Mouse (Mus musculus) heart, postnatal 10 days (tissue): ENCODE data around the gene Spag7. TPM values are rescaled to one million over a fixed set of nuclear protein-coding genes. Genes with fewer than 3 reads are reported as not detected.
A peak's percentile ranks its signal among the peaks of the same experiment; 100 is the strongest.

Experiments used
- DNase-seq, 2 experiments: peaks; one replicate each; pipeline ENCODE4 v3.0.0; 2021
- intact Hi-C: fragments of 180-260 bp; cut with DNase I; formaldehyde crosslinking; loops from one replicate; pipeline ENCODE4 v1.15.1; 2025
- total RNA-seq, 2 experiments: library from RNA; stranded (reverse); gene quantifications; 2 replicates each; pipeline ENCODE4 v1.2.3; 2021

Gene Spag7
- total RNA-seq, 2 experiments from 2014 or later = 86.0 to 88.2 TPM

DNA sequence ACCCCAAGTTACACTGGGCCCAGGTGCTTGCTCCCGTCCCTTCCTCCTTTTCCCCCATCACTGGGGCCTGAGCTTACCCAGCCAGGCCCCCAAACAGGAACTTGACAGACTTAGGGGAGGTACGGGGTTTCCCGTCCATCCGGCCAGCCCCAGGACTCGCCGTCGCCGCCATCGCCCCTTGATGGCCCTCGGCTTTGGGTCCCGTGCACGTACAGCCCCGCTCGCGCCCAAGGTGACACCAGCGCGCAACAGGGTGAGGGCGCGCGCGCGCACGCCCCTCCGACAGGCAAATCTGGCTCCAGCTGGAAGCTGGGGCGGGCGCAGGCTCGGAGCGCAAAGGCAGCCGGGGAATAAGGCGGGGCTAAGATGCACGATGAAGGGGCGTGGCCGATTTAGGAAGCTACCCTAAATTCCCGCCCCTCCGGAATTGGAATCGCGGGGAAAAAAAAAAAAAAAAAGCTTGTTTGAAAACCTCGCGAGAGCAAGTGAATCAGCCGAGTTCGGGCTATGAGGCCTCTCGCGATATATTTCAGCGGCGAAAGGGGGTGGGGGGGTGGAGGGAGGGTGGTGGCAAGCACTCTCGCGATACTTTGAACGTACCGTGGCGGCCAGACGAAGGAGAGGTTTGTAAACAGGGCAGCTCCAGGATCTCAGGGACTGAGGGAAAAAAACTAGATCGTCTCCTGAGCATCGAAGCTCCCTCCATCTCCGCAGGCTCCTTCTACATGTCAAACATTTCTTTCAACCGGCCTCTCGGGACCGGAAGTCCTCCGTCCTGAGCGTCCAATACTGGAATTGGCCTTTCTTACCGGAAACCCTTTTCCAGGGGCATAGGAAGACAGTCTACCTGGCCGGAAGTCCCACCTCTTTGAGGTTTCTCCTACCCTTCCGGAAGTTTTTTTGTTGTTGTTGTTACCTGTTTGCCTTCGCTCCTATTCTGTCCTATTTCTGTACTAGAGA, 22.2 kb downstream of the Spag7 start, which contains the start of the genes Rnf167 and Slc25a11:
Gene Rnf167, plus strand, starts transcription at position 545 of the 960 bp plus-strand sequence.
Gene Slc25a11, minus strand, starts transcription at position 789 of the 960 bp plus-strand sequence.
- peak; percentile 97 to 98 for DNase-seq
- intact Hi-C loops = loop anchor here (2.0 kb wide), 1 partner anchor 54 kb away; the partner anchor contains the start of genes Inca1 and Kif1c

DNA sequence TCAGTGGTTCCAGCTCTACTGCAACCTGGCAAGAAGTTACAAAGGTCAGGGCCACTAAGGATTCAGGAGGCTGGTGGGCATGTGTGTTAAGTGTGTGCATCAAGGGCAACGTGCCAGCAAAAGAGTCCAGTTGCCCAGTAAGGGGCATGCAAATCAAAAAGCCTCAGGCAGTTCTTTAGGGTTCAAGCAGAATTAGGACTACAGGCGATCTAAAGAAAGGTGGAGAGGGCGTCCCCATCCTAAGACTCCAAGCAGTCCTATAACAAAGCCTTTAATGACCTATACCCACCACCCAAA, 23.0 kb downstream of the Spag7 start:
- DNase-seq = peak in 1 of 2 experiments; percentile 32
- intact Hi-C loops = loop anchor here (2.0 kb wide), 1 partner anchor 55 kb away; the partner anchor contains the start of genes Inca1 and Kif1c

DNA sequence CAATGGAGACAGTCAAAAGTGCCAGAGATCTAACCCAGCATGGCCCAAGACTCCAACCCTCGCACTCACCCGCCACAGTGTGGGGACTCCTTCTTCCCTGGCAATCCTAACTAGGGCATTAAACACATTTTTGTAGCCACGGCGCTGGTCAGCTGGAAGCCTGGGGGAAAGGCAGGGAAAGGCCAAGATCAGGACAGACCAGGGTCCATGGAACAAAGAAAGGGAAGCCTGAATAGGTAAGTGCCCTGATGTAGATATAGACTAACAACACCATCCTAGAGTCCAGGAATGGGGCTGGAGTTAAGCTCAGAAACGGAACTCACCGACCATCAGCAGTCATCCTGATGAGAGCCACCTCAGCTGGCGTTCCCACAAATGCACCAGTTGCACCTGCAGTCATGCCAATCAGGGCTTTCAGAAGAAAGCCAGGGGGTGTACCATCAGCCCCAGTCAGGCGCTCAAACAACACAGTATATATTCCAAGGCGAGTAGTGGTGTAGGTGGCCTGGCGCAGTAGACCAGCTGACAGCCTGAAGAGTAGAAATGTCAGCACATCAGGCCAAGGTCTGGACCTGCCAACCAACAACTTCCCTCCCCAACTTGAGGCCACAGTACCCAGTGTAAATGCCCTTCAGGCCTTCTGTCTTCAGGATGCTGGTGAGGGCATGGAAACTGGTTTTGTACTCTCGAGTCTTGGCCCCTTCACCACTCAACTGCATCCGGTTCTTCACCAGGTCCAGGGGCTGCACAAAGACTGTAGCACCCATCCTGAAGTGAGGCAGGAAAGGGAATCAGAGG, 23.6 kb downstream of the Spag7 start:
- intact Hi-C loops = loop anchor here (2.0 kb wide), 1 partner anchor 55 kb away; the partner anchor contains the start of genes Inca1 and Kif1c
- peak; percentile 44 to 50 for DNase-seq

DNA sequence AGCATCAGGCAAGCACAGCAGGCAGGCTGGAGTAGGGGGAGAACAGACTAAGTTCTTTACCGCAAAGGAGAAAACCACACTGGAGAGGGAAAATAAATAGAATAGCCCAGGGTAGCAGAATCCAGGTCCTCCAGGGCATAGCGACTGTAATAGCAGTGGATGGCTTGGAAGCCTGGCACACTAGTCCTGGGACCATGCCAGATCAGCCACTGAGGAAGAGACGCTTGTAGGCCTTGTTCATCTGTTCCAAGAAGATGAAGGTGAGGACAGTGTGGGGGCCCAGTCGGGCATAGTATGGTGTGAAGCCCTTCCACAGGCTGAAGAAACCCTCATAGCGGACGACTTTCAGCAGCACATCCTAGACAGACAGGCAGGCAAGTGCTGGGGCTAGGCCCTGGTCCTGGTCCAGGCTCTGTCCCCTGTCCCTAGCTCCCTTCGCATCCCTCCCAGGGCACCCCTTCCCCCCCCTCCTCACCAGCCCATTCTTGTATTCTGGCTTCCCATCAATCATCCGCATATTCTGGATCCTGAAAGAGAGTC, 24.6 kb downstream of the Spag7 start:
- no peak for DNase-seq
- intact Hi-C loops = no loop called here

DNA sequence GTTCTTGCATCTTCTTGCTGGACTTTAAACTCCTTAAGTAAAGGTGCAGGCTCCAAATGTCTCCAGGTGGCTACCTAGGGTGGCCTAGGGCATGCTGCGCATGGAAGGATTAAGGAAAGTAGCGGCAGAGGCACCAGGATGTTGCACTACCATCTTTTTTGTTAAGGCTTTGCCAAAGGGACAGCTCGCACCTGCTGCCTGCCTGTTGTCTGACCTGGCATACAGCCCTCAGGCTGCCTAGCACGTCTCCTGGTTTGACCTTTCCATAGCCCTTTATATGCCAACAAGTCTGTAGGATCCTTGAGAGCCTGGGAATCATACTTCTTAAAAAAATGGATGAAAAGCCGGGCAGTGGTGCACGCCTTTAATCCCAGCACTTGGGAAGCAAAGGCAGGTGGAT, 26.2 kb downstream of the Spag7 start:
- intact Hi-C loops = no loop called here
- no peak for DNase-seq

DNA sequence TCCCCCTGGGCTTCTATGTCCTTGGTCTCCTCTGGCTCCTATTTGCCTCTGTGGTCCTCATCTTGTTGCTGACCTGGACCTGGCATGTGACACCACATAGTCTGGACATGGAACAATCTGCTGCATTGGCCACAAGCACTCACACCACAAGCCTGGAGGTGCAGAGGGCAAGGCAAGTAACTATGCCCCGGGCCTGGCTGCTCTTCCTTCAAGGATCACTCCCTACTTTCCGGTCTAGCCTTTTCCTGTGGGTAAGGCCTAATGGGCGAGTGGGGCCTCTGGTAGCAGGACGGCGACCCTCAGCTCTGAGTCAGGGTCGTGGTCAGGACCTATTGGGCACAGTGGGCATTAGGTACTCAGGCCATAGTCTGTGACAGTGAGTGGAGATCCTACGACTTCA, 28.0 kb downstream of the Spag7 start:
- no peak for DNase-seq

DNA sequence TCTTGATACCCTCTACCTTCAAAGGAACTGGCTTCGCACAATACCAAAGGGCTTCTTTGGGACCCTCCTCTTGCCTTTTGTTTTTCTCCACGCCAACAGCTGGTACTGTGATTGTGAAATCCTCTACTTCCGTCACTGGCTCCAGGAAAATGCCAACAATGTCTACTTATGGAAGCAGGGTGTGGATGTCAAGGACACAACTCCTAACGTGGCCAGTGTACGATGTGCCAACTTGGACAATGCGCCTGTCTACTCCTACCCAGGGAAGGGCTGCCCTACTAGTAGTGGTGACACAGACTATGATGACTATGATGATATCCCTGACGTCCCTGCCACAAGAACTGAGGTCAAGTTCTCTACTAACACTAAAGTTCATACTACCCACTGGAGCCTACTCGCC, 29.2 kb downstream of the Spag7 start:
- DNase-seq = no peak
- intact Hi-C loops = no loop called here

More for the DNA sequence above, 28.0 kb downstream of the Spag7 start:
- intact Hi-C loops = no loop called here

DNA sequence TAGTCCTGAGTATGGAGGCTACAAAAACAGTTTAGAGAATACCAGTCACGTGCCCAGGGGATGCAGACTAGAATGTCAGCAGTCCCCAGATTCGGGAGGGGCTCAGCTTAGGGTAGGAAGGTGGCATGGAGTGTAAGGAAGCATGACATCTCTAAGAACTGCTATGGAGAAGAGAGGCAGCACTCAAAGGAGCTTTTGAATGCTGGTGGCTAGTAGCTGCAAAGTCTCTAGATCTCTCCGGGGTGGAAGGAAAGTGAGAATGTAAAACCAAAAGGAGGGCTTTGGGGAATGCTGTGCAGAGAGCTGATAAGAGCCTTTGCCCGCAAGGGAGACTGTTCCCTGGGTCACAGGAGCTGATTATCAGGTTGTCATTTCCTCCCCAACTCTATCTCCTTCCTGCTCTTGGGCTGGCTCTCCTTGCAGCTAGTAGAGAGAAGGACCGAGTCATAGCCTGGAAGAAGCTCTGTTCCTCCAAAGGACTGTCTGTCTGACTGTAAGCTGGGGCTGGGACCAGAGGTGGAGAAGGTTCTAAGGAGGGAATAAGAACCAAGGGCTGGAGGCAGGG, 30.4 kb downstream of the Spag7 start, which contains the start of gene Gp1ba:
Gene Gp1ba, plus strand, starts transcription at position 409 of the 565 bp plus-strand sequence.
- no peak for DNase-seq
- intact Hi-C loops = no loop called here

DNA sequence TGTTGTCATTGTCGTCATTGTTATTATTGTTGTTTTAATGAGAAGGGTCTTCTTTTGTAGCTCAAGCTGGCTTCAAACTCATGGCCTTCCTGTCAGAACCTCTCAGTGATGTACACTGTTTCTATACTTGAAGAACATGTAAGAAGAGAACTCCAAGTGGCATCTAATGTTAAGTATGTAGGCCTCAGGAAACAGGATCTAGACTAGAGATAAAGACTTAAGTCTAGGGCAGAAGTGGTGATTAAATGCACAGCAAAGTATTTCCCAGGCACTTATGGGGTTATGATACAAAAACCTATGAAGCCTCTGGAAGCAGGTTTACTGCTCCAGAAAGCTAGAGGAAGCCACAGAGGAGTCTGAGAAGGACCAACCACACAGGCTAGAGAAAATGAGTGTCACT, 30.9 kb downstream of the Spag7 start:
- intact Hi-C loops = no loop called here
- DNase-seq = no peak

DNA sequence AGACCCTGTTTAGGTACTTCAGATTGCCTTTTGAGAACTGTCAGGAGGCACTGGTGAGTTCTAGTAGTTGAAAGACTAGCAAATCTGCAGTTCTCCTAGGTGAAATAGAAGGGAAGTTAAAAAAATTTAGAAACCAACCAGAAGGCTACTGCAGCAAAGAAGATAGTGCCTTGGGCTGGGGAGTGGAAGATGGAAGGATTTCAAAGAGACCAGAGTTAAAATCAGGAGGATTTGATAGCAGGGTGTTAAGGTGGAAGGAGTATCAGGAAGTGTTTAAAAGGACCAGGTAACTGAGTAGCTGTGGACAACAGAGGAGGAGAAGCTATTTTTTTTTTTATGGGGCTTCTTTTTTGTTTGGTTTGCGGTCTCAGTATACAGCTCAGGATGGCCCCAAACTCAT, 31.5 kb downstream of the Spag7 start:
- intact Hi-C loops = no loop called here
- DNase-seq = no peak

DNA sequence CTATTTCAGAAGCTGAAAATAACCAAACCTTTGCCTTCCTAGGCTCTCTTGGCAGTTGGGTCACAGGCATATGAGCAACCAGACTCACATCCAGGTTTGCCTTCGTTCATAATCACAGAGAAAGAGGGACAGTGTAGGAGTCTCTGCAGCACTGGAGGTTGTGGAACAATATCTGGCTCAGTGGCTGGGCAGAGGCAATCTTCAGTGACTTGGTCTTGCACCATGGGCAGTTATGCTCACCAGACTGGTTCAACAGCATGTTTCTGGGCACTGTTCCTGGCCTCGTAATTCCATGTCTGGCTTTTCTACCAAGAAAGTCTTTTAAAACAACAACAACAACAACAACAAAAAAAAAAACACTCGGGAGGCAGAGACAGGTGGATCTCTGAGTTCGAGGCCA, 33.6 kb downstream of the Spag7 start:
- DNase-seq = no peak
- intact Hi-C loops = no loop called here

DNA sequence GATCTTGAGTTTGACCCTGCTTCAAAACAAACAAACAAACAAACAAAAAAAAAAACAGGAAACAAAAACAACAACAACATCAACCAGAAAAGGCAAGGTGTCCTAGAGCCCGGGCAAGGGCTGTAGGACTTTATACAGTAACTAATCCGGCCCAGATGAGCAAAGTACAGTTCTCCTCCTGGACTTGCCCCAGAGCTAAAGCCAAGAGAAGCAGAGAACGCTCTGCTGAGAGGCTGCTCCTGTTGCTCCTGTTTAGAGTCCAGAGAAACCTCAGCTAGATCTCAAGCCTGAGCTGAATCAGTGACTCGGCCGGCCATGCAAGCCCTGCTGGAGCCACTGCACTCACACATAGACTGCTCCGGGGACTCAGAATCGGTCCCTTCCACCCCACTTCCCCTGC, 39.1 kb downstream of the Spag7 start:
- DNase-seq = no peak
- intact Hi-C loops = no loop called here

DNA sequence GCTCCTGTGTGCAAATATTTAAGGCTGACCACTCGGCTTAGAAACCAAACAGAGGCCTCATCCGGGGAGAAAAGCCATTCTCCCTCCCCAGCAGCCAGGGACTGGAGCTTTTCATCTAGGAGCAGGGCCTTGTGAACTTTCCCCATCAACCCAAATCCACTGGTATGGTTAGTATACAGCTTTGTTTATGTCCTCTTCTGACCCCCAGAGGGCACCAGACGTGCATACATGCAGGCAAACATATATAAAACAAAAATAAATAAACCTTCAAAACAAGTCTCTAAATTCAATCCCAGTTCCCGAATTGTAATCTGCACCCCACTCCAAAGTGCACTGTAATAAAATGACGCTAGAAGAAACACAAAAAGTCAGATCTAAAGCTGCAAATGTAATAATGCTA, 39.7 kb downstream of the Spag7 start:
- no peak for DNase-seq
- intact Hi-C loops = loop anchor here (1.0 to 5.0 kb wide), 2 partner anchors 126 to 197 kb away; partner anchors contain the start of gene Arrb2

DNA sequence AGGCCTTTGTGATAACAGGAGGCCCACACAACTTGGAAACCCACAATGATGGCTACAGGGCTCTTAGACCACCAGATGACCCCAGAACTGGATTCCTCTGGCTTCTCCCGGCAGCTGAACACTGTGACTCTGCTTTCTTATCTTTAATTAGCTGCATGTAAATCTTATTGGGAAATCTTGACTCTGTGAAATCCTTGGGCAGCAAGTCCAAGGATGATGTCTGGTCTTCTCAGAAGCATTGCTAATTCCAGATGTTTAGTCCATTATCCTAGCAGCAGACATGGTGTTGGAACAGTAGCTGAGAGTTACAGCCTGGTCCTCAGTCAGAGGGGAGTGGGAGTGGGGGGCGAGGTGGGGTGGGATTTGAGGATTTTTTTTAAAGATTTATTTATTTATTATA, 40.8 kb downstream of the Spag7 start:
- intact Hi-C loops = loop anchor here (5.0 kb wide), 1 partner anchor 196 kb away; the partner anchor contains the start of gene Arrb2
- no peak for DNase-seq

DNA sequence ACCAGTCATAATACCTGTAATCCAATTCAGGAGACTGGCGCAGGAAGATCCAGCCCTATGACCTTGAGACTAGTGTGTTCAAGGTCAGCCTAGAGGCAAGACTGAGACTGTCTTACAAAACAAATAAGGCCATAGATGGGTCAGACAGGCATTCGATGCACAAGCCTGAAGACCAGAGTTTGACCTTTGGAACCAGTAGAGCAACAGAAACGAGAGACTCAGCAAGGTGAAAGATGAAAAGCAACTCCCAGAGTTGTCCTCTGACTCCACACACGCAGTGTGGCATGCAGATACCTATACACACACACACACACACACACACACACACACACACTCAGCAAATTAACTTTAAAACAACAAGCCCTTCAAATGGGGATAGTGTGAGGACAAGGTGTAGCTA, 42.3 kb downstream of the Spag7 start:
- intact Hi-C loops = loop anchor here (5.0 kb wide), 1 partner anchor 195 kb away; the partner anchor contains the start of gene Arrb2
- DNase-seq = no peak

DNA sequence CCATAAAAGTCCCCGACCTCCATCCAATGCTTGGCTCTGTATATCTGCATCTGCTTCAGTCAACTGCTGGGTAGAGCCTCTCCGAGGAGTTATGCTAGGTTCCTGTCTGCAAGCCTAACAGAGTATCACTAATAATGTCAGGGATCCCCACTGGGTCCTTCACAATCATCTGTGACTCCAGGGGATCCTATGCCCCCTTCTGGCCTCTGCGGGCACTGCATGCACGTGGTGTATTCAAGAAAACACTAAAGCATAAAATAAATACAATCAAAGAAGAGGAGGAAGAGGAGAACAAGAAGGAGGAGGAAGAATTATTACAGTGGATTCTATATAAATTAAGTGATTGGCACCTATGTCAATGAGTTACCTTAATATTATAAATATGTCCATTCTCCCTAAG, 43.7 kb downstream of the Spag7 start:
- intact Hi-C loops = loop anchor here (5.0 kb wide), 1 partner anchor 193 kb away; the partner anchor contains the start of gene Arrb2
- peak in 1 of 2 experiments; percentile 62 for DNase-seq

DNA sequence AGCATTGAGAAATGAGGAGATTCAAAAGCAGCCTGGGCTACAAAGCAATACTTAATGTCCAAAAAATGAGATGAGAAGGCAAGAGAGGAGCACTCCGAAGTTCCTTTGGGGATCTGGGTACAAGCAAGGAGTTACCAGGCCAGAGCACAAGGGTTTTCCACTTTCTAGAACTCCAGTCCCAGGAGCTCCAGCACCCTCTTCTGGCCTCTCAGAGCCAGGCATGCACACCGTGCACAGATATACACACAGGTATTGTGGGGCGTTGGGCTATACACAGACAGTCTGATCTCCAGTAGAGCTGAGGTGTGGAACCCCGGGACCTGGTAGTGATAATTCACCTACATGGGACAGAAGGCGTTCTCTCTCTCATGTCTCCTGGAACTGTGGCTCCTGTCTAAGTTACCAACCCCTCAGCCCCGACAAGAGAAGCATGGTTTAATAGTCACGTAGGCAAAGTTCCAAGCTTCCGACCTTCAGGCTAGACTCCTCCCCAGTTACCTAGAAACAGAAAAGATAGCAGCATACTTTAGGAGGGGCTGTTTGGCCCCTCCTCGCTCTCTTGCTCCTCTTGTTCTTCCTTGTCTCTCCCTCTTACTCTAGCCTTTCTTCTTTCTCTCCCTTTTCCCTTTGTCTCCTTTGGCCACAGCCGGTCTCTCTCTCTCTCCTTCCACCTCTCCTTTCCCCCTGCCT, 46.0 kb downstream of the Spag7 start:
- intact Hi-C loops = no loop called here
- no peak for DNase-seq

DNA sequence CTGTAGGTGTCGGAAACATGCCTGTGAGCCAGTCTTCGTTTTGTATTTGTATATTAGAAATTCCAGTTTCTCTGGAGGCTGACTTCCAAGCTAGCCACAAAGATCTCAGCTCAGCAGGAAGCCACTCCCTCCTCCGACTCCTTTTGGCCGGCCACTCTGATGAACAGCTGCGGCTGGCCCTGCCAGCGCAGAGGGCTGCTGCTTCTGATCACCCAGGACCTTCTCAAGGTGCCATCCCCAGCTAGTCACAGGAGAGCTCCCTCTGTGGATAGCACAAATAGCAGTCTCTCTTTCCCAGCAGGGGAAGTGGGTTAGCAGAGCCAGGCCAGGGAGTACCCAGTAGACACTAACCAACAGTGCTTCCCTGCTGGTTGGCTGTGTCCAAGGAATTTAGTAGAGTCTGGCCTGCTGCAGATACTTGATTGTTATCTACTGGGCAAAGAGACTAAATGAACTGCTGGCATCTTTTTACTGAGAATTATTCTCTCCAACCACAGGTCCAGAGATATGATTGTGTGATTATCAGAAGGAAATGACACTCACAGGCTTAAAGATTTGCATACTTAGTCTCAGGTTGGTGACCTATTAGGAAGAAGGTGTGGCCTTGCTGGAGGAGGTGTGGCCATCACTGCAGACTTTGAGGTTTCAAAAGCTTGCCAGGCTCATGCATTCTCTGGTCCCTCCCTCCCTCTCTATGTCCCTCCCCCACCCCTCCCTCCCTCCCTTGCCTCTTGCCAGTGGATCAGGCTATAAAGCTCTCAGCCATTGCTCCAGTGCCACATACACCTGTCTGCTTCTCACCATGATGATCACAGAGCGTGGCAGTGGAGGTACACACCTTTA, 47.0 kb downstream of the Spag7 start:
- no peak for DNase-seq
- intact Hi-C loops = no loop called here

DNA sequence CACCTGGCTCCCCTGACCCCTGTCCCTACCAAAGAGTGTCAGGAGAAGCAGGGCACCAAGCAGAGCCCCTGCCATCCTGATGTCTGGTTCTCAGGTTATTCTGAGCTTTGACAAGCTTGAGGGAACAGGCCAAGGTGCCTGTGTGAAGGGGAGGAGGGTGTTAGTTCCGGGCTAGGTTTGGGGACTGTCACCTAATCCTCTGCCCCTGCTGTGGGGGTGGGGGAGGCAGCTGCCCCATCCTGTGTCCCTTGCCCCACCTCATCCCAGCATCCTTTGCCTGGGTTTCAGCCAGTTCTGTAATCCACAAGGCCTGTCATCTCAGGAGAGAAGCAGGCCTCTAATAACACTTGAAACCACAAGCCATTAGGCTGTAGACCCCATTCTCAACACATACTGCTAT, 50.1 kb downstream of the Spag7 start, which contains the start of gene Chrne:
Gene Chrne, minus strand, starts transcription at position 116 of the 400 bp plus-strand sequence.
- no peak for DNase-seq
- intact Hi-C loops = no loop called here
